Mouse (Mus musculus) layer of hippocampus, adult 9-11 months (tissue): ENCODE results near the gene Os9.
"Not testable (repeated sequence)": the region's sequence is repeated elsewhere in the genome, so short reads cannot be mapped to it uniquely, and the experiment has no call there.

Experiments
- DNase-seq: peaks from one replicate; pipeline ENCODE4 v3.0.0; 2022

The Os9 gene

GRCm38 (mm10) chr10:127062101-127062500 is 58.8 kb downstream of the Os9 start:
- not testable (repeated sequence) for DNase-seq

- no peak for DNase-seq
Measured at GRCm38 (mm10) chr10:127061513-127061912, 59.4 kb downstream of the Os9 start.

GRCm38 (mm10) chr10:127061085-127061484 is 59.8 kb downstream of the Os9 start:
- DNase-seq = no peak

GRCm38 (mm10) chr10:127059968-127060916 is 60.7 kb downstream of the Os9 start, which contains the start of gene March9:
Gene March9, minus strand, starts transcription at chr10:127060184.
- peak; percentile 83 for DNase-seq

- DNase-seq = no peak
Measured at GRCm38 (mm10) chr10:127059174-127059967, 61.6 kb downstream of the Os9 start.

- DNase-seq = no peak
Measured at GRCm38 (mm10) chr10:127058708-127059107, 62.2 kb downstream of the Os9 start.

GRCm38 (mm10) chr10:127058161-127058560 is 62.8 kb downstream of the Os9 start:
- no peak for DNase-seq

GRCm38 (mm10) chr10:127056490-127056889 is 64.4 kb downstream of the Os9 start:
- DNase-seq = no peak

GRCm38 (mm10) chr10:127055406-127055805 is 65.5 kb downstream of the Os9 start:
- DNase-seq = no peak

- DNase-seq = no peak
Measured at GRCm38 (mm10) chr10:127054646-127055045, 66.3 kb downstream of the Os9 start.

- no peak for DNase-seq
Measured at GRCm38 (mm10) chr10:127050119-127050474, 70.8 kb downstream of the Os9 start.

- no peak for DNase-seq
Measured at GRCm38 (mm10) chr10:127049395-127050118, 71.4 kb downstream of the Os9 start.

GRCm38 (mm10) chr10:127048608-127049394 is 72.1 kb downstream of the Os9 start:
- DNase-seq = no peak

GRCm38 (mm10) chr10:127047954-127048353 is 73.0 kb downstream of the Os9 start, which contains the start of gene Cyp27b1:
Gene Cyp27b1, plus strand, starts transcription at chr10:127048250.
- DNase-seq = no peak
